Mouse (Mus musculus) heart, postnatal 14 days (tissue): ENCODE results near the gene Hoxd12. TPM values are rescaled to one million over a fixed set of nuclear protein-coding genes. Genes with fewer than 3 reads are reported as not detected.

ENCODE experiments used
- DNase-seq, 2 experiments: peaks; one replicate each; pipeline ENCODE4 v3.0.0; 2021 to 2022
- intact Hi-C: fragments of 180-260 bp; cut with DNase I; formaldehyde crosslinking; loops from one replicate; pipeline ENCODE4 v1.15.1; 2025
- total RNA-seq, 2 experiments: library from RNA; stranded (reverse); gene quantifications; 2 replicates each; pipeline ENCODE4 v1.2.3; 2021

The Hoxd12 gene
- total RNA-seq, 2 experiments from 2014 or later: not detected

DNA sequence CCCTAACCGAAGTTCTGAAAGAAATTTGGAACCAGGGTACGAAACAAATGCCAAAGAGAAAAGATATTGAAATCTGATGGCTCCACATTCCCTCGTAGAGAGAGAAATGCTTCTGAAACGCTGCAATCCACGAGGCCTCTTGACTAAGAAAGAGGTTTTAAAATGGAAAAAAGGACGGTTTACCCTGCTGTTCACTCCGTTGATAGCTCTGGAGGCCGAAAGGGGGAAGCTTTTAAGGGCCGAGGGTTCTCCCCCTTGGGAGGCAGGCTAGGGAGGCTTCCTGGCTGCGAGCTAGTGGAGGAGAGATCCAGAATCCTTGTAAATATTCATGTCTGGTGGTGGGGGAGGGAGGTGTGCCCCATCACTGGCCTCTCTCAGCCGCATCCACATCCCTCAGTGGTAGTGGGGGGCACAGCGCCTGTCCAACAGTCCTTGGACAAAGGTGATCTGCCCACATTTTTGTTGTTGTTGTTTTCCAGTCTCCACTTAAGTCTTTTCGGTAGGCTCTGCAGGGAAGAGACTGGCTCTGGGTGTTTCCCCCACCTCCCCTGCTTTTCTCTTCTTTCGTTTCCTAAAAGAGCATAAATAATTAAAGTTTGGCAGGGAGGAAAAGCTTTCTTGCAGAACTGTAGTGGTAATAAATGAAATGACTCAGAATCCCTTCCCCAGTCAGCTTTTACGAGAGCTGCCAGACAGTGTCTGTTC lies 4.2 kb downstream of the Hoxd12 start, which contains the start of gene Hoxd11:
Gene Hoxd11 (plus strand): TSS at position 667 of the 705 bp plus-strand sequence.
- no peak for DNase-seq
- intact Hi-C loops: no loop called here

DNA sequence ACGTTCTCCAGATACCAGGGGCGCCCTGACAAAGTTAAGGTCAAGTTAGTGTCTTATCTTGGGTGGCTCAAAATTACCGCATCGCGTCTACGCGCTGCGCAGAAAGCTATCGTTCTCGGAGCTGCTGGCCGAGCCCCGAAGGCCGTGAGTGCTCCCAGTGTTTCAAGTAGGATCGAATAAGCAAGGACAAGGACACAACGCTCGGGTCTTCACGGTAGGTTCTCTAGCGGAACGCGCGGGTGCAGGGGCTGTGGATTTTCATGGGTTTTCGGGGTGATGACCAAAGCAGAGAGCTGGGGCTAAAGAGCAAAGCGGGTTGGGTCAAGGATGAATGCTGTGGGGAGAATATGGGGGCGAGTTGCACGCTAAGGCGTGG lies 4.8 kb downstream of the Hoxd12 start:
- DNase-seq: no peak
- intact Hi-C loops: no loop called here

DNA sequence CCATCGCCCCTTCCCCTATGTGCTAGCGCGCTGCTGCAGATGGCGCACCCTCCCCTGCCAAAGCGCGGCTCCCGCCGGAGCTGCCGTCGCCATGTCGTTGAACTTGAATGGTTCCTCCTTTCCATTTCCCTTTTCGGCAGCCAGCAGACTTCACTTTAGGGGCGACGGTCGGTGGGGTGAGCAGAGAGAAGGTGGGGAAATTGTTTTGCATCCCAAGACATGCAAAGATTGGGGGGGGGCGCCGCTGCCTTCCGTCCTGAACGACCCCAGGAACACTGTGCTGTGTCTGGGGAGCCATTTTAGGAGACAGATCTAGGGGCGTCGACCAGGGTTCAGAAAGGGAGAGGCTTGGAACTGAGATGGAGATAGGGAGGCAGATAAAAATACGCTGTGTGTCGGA lies 5.2 kb downstream of the Hoxd12 start:
- intact Hi-C loops: no loop called here
- no peak for DNase-seq

DNA sequence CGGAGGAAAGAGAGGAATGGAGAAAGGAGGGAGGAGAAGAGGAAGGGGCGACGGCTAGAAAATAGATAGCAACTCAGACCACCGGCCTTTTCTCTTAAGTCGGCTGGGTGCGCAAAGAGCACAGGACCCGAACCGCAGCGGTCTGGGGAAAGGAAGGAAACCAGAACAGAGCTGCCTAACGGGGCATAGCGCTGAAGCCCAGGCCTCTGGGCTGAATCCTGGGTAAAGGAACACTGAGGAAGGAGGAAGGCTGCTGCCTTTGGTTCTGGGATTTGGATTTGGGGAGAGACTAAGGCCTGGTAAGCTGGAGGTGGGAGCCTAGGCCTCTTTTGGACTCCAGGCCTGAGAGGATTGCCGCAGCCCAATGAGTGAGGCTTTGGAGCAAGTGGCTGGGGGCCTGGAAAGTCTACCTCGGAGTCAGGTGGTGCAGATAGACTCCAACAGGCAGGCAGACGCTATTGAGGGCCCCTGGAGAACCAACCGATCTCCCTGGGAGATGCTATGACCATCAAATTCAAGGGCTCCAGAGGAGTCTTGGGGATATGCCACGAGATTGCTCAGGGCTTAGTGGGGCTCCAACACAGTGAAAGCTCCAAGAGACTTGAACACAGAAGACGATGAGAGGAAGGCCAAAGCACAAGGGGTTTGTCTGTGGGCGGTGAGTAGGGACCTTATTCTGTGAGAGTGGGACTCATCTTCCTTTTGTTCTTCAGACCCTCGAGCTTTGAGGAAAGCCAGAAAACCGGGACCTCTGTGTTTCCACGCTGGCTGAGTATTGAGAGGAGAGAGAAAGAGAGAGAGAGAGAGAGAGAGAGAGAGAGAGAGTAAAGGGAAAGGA lies 6.0 kb downstream of the Hoxd12 start:
- no peak for DNase-seq
- intact Hi-C loops: no loop called here

DNA sequence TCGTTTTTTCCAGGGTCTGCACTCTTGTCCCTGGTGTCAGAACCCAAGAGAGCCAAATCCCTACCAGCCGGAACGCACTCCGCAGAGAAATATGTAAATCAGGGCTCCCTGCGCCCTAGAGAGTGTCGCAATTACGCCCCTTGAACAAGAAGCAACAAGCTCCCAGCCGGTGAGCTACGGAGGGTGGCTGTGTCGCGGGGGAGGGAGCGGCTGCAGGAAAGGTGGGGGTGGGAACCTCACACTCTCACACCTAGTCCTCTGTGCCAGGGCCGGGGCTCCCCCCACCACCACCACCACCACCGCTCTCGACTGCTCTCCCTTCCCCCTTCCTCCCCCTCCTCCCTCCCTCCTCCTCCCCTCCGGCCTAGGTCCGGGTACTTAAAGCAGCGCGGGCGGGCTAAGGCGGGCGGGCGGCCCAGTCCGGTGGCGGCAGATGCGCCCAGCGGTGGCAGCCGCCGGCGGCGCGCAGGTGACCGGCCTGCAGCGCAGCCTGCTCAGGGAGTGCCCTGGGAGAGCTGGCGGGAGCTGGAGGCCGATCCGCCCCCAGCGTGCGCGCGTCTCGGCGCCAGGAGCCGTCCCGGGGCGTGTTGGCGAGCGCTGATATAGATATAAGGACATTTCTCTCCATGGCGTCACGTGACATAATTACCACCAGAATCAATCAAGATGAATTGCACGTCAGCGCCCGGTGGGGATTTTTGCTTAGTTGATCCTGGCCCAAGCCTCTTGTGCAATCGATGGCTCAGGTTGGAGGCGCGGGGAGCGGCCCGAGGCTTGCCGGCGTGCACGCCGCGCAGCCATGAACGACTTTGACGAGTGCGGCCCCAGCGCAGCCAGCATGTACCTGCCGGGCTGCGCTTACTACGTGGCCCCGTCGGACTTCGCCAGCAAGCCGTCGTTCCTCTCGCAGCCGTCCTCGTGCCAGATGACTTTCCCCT lies 7.0 kb downstream of the Hoxd12 start:
- no peak for DNase-seq
- intact Hi-C loops: no loop called here

DNA sequence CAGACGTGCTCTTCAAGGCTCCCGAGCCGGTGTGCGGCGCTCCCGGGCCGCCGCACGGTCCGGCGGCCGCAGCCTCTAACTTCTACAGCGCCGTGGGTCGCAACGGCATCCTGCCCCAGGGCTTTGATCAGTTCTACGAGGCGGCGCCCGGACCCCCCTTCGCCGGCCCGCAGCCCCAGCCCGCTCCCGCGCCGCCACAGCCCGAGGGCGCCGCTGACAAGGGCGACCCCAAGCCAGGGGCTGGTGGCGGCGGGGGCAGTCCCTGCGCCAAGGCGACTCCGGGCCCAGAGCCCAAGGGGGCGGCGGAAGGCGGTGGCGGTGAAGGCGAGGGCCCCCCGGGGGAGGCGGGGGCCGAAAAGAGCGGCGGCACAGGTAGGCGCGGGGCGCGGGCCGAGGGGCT lies 8.0 kb downstream of the Hoxd12 start:
- DNase-seq: no peak
- intact Hi-C loops: no loop called here

DNA sequence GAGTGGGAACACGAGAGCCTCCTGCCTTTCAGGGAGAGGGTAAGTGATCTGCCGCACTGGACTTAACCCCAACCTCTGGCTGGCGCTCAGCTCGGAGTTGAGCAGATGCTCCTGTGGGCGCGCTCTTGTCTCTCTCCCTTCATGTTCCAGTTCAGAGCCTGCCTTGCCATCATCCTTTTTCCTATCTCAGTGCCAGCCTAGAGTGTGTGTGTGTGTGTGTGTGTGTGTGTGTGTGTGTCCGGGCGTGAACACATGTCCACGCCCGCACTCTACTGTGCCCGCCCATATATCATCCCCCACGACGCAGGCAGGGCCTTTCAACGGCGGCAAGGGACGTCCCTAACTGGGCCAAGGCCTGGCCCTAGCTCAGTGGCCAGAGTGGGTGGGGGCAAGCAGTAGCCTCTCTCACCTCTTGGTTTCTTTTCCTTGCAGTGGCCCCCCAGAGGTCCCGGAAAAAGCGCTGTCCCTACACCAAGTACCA lies 8.7 kb downstream of the Hoxd12 start:
- intact Hi-C loops: no loop called here
- no peak for DNase-seq

DNA sequence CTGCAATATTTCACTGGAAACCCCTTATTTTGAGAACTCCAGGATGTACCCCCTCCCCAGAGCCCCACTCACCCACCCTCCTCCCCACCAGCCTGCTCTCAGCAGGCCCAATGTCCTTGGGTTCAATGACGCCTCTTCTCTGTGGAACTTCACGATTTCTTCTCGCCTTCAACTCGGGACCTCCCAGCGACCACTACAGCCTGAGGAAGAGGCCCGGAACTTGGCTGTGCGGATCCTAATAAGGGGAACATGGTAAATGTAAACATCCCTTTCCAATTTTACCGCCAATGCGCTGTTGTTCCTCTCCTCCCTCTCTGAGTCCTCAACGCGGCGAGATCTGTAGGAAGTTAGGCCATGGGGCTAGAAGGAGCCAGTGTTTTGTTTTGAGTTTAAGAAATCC lies 9.3 kb downstream of the Hoxd12 start:
- intact Hi-C loops: no loop called here
- no peak for DNase-seq

DNA sequence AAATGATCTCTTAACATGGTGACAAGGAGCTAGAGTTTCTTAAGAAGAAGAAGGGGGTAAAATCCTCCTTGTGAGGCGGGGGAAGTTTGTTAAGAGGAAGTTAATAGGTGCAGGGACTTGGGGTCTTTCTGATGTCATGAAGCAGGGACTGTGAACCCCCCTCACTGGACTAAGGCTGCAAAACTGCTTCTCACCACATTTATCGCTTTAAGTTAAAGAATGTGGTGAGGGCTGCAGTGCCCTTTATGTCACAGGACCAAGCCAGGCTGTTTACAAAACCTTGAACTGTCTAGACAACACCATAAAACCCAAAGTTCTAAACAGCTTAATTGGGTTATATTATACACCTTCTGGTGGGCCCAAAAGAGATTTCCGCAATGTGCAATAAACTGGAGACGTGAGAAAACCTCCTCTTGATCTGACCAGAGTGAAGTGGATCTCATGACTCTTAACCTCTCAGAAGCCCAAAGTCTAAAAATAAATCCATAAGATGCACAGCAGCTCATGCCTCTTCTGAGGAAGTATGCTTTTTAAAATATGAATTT lies 10.3 kb downstream of the Hoxd12 start:
- intact Hi-C loops: no loop called here
- no peak for DNase-seq

DNA sequence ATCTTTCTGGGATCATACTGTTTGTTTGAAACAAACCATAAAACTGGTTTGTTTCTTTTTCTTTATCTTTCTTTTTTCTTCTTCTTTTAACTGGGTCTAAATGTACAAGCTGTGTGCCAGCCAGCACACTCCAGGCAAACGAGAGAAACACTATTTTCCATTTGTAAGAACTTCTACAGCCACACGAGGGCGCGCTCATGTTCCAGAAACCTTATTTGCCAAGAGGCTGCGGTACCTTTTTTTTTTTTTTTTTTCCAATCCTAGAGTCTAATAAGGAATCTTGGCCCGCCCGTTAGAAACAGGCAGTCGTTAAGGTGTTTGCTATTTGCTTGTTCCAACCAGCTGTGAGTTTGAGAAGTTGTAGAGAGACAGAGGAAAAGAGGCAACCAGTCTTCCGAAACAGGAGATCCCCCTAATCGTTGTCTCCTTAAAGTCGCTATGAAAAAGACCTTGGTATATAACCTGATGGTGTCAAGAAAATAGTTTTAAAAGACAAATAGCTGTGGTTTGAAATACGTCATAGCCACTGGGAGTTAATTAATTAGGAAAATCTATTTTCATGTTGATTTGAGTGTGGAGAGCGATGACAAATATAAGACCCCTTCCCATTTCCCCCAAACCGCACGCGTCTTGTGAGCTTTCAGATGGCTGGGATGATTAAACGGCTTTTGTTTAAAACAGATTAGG lies 11.6 kb downstream of the Hoxd12 start:
- intact Hi-C loops: no loop called here
- DNase-seq: peak; percentile 62 to 74

DNA sequence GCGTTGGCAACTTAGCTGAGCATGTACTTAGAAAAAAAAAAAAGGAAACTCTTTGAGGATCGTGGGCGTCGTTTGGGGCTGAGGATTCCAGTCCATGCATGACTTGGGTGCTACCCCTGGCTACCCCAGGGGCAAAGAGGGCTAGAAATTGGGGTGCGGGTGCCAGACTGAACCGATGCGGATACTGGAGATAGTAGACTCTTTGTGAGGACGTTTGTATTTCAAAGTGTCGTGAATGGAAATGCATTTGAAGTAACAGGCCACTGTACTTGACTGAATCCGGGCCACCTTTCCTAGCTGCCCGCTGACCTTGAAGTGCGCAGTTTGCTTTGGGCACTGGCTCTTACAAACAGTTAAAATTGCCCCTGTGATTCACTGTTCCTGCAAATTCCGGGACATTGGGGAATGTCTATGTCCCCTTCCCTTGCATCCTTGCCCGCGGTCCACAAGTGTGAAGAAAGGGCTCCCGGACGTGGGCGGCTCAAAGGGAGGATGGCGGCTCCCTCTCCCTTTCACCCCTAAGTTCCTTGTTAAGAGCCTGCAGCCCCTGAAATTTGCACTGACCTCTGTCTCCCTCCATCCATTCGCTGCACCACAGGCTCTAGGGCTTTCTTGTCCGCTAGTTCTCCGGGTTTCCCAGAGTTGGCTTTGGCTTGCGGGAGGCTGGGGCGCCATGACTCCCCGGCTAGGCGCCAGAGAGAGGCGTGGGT lies 12.3 kb downstream of the Hoxd12 start:
- intact Hi-C loops: no loop called here
- no peak for DNase-seq

DNA sequence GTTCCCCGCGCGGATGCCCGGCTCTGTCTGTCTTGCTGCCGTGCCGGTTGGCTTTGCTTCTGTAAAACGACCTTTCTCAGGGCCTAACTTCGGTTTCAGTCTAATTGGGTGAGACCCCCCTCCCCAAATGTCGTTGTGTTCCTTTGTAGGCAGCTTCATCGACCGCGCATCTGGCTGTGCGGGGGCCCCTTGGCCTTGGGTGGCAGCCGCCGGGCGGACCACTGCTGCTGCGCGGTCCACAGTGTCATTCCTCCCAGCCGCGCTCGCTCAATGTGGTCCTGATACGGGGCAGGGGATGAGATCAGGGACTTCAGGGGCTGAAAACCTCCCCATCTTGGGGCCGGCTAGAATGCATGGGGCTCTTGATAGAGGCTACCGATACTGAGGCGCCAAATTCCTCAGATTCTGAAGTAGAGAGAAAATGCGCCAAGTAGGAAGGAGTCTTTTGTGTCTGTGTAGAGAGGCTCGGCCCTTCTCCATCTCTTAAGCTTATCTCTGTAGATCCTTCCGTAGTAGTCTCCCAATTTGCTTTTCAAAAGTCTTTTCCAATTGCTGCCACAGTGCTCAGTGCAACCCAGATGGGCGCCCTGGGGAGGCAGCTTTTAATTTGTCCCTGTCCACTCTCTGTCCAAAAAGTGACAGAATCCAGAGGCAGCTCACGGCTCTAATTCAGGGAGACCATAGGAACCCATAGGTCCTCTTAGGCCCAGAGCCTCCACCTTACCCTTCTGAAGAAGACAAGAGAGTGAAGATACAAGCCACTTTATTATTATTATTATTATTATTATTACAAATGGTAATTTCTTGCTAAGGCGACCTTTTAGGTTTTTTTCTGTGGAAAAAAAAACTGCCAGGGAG lies 13.1 kb downstream of the Hoxd12 start:
- no peak for DNase-seq
- intact Hi-C loops: no loop called here

DNA sequence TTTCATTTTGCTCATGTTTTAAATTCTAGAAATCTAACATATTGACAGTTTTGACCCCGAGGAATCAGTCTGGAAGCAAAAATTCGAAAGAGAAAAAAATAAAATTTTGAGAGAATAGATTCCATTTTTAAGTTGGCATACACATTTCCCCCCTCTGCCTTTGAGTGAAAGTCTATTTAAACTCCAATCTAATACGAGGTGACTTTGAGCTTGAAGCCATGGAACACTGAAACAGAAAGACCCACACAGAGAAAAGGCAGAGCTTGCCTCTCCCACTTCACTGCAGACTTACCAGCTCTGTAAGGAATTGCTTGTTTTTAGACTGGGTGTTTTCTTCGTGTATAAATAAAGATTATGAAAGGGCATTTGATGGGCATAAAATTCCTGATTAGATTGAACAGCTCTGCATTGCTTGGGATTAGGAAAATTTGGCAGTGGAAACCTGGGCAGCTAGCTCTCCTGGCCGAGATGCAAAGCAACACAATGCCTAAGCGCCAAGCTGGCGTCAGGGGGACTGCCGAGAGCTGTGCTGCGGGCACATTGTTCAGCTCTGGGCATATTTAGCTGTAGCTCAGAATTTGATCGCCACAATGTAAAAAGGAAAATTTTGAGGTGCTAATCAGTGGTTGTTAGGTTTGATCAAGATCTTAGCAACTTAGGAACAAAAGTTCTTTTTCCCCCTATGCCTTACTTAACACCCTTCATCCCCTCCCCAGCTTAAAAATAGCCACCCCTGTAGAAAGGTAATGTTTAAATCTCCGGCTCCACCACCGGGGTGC lies 14.2 kb downstream of the Hoxd12 start:
- intact Hi-C loops: no loop called here

DNA sequence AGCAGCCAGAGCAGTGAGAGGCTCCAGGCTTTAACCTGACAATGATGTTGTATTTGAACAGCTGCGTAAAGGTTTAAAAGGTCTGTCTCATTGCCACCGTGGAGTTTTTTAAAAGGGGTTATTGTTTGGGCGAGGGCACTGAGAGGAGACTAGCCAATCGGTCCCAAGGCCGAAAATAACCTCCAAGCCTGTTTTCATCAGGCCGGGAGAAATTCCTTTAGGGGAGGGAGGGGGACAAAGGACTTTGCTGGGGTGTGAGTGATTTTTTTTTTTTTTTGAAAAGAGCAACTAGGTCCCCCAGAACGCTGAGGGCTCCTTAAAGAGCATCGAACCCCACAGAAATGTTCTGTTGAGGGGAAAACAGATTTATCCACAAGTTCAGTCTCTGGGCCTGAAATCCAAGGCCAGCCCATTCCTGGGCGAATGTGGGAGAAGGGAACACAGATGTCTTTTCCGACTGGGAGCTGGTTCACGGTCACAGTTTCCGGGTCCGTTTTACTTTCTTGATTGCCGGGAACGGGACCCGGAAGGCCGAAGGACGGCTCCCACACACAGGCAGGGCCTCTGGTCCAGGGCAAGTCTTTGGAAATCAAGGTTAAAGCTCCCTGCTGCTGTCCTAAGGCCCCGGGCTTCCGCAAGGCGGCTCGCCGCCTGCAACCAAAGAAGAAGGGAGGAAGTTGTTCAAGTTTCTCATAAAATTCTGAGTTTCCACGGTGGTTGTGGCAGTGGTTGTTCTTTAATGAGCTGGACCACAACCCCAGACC lies 14.9 kb downstream of the Hoxd12 start:
- DNase-seq: no peak

More for the DNA sequence above, 14.2 kb downstream of the Hoxd12 start:
- DNase-seq: no peak

DNA sequence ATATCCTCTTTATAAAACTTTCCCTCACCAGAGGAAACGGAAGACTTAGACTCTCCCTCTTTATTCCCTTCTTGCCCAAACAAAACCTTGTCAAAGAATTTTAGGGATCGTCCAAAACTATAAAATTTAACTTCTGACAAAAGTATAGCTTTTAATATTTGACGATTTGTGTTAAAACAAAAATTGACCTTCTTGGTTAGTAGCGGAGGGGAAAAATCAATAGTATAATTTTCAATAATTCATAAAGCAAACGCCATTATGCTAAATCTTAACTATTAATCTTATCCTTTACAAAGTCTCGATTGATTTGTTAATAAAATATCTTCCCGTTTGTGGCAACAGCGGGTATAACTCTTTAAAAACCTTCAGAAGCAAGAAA lies 15.5 kb downstream of the Hoxd12 start:
- DNase-seq: no peak
- intact Hi-C loops: loop anchor here (5.0 to 10.0 kb wide), 2 partner anchors 33 to 1416 kb away; partner anchors contain the start of genes Evx2 and Sp9

More for the DNA sequence above, 14.9 kb downstream of the Hoxd12 start:
- intact Hi-C loops: loop anchor here (5.0 to 10.0 kb wide), 2 partner anchors 32 to 1415 kb away; partner anchors contain the start of genes Evx2 and Sp9
